Mouse (Mus musculus): ENCODE measurements around the gene Maats1.

The Maats1 gene

GRCm38 (mm10) chr16:38370633-38371374, 28.9 kb upstream of the Maats1 start:
- DNase-seq (ENCODE audit: low spot score) = no peak

- DNase-seq (ENCODE audit: low spot score) = no peak
Measured at GRCm38 (mm10) chr16:38369992-38370484, 28.1 kb upstream of the Maats1 start.

GRCm38 (mm10) chr16:38369431-38369830, 27.5 kb upstream of the Maats1 start:
- no peak for DNase-seq (ENCODE audit: low spot score)

GRCm38 (mm10) chr16:38369000-38369399, 27.1 kb upstream of the Maats1 start:
- DNase-seq (ENCODE audit: low spot score) = no peak

- DNase-seq (ENCODE audit: low spot score) = no peak
Measured at GRCm38 (mm10) chr16:38368336-38368735, 26.4 kb upstream of the Maats1 start.

GRCm38 (mm10) chr16:38366231-38366630, 24.3 kb upstream of the Maats1 start:
- DNase-seq (ENCODE audit: low spot score) = no peak

- no peak for DNase-seq (ENCODE audit: low spot score)
Measured at GRCm38 (mm10) chr16:38365390-38365789, 23.4 kb upstream of the Maats1 start.

GRCm38 (mm10) chr16:38363657-38364056, 21.7 kb upstream of the Maats1 start:
- no peak for DNase-seq (ENCODE audit: low spot score)

GRCm38 (mm10) chr16:38363256-38363595, 21.3 kb upstream of the Maats1 start:
- DNase-seq (ENCODE audit: low spot score) = no peak

GRCm38 (mm10) chr16:38362493-38363255, 20.7 kb upstream of the Maats1 start:
- no peak for DNase-seq (ENCODE audit: low spot score)

GRCm38 (mm10) chr16:38361933-38362332, 20.0 kb upstream of the Maats1 start, which contains the start of gene Popdc2:
Gene Popdc2, plus strand, starts transcription at chr16:38362209.
- DNase-seq (ENCODE audit: low spot score) = no peak

- DNase-seq (ENCODE audit: low spot score) = no peak
Measured at GRCm38 (mm10) chr16:38360317-38360716, 18.4 kb upstream of the Maats1 start.

GRCm38 (mm10) chr16:38359857-38360256, 17.9 kb upstream of the Maats1 start:
- DNase-seq (ENCODE audit: low spot score) = no peak

GRCm38 (mm10) chr16:38359241-38359640, 17.3 kb upstream of the Maats1 start:
- DNase-seq (ENCODE audit: low spot score) = no peak

- no peak for DNase-seq (ENCODE audit: low spot score)
Measured at GRCm38 (mm10) chr16:38358256-38358812, 16.4 kb upstream of the Maats1 start.

GRCm38 (mm10) chr16:38354185-38354913, 12.4 kb upstream of the Maats1 start:
- DNase-seq (ENCODE audit: low spot score) = no peak

- DNase-seq (ENCODE audit: low spot score) = no peak
Measured at GRCm38 (mm10) chr16:38353642-38354041, 11.7 kb upstream of the Maats1 start.

GRCm38 (mm10) chr16:38352851-38353250, 10.9 kb upstream of the Maats1 start:
- no peak for DNase-seq (ENCODE audit: low spot score)

GRCm38 (mm10) chr16:38352031-38352430, 10.1 kb upstream of the Maats1 start:
- no peak for DNase-seq (ENCODE audit: low spot score)

GRCm38 (mm10) chr16:38350939-38351338, 9.0 kb upstream of the Maats1 start:
- DNase-seq (ENCODE audit: low spot score) = no peak

- no peak for DNase-seq (ENCODE audit: low spot score)
Measured at GRCm38 (mm10) chr16:38350361-38350855, 8.5 kb upstream of the Maats1 start.

- no peak for DNase-seq (ENCODE audit: low spot score)
Measured at GRCm38 (mm10) chr16:38349881-38350280, 7.9 kb upstream of the Maats1 start.

Data from layer of hippocampus, adult 9-10 months (tissue).